Mouse (Mus musculus): ENCODE data around the gene Pigq. TPM values are rescaled to one million over a fixed set of nuclear protein-coding genes. Genes with fewer than 3 reads are reported as not detected.
A peak's percentile ranks its signal among the peaks of the same experiment; 100 is the strongest.

Gene Pigq
- polyA plus RNA-seq, 1 experiment from 2014 or later, result 58.0 TPM

- H3K9me3 ChIP-seq, result no peaks in the 10 kb centered on the region
- no peak overlapping the region for H3K4me2 ChIP-seq (replicated peaks)
- peaks cover 11% of the 10 kb centered on the region for H3K27me3 ChIP-seq
- no peak for ATAC-seq
- H3K4me3 ChIP-seq (replicated peaks), result no peak overlapping the region
- H3K36me3 ChIP-seq, result no peaks in the 10 kb centered on the region
- H3K27ac ChIP-seq, result no peak overlapping the region
- 50% methylated on average over 9 of the region's 9 CpGs for WGBS
- peaks cover 14% of the 10 kb centered on the region for H3K4me1 ChIP-seq (replicated peaks)
- H3K9ac ChIP-seq (replicated peaks), result no peak overlapping the region
Measured at GRCm38 (mm10) chr17:25945517-25946155, 900 bp upstream of the Pigq start.

DNA sequence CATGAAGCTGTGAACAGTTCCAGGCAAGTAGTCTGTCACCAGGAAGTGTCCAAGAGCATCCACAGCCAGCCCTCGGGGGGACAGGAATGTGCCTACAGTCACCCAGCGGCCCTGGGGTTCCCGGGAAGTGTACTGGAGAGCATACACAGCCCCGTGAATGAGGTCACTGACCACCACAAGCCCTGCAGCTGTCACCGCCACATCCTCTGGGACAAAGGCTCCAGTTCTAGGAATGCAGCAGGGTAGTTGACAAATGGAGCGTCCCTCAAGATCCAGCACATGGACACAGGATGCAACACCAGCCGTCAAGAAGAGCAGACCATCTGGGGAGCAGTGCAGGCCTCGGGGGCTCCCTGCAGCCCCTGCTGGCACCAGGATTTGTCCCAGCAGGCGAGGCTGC is 967 bp downstream of the Pigq start:
- Histone ChIP-seq H3K4me3 (replicated peaks) (no peak overlapping the region), H3K9me3 (no peaks in the 10 kb centered on the region), H3K27ac (no peak overlapping the region), H3K4me2 (replicated peaks) (no peak overlapping the region), H3K36me3 (0 out of 2 replicates have a peak, but pooled peaks cover 2% of the 10 kb centered on the region), H3K27me3 (no peaks in the 10 kb centered on the region), H3K9ac (replicated peaks) (no peak overlapping the region), H3K4me1 (replicated peaks) (peaks cover 17% of the 10 kb centered on the region)
- 76% methylated on average over 9 of the region's 9 CpGs for WGBS
- no peak for ATAC-seq

DNA sequence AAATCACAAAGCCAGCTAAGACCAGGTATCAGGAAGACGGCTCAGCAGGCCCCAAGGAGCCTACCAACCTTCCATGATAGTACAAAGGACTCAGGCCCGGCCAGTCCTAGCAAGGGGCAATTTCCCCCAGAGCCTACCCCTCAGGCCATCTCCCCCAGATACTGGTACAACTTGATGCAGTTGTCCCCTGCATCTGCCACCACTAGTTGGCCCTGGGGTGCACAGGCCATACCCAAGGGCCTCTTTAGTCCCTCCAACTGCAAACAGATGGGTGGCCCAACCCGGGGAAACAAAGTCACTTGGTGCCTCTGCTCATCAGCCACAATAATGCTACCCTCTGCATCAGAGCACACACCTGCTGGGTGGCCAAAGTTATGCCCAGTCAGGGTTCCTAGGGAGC is 1.5 kb downstream of the Pigq start:
- Histone ChIP-seq H3K36me3 (0 out of 2 replicates have a peak, but pooled peaks cover 2% of the 10 kb centered on the region), H3K4me3 (replicated peaks) (no peak overlapping the region), H3K27ac (no peak overlapping the region), H3K9me3 (no peaks in the 10 kb centered on the region), H3K9ac (replicated peaks) (no peak overlapping the region), H3K4me1 (replicated peaks) (peaks cover 17% of the 10 kb centered on the region), H3K4me2 (replicated peaks) (no peak overlapping the region), H3K27me3 (no peaks in the 10 kb centered on the region)
- 89% methylated on average over 3 of the region's 3 CpGs for WGBS
- ATAC-seq, result no peak

DNA sequence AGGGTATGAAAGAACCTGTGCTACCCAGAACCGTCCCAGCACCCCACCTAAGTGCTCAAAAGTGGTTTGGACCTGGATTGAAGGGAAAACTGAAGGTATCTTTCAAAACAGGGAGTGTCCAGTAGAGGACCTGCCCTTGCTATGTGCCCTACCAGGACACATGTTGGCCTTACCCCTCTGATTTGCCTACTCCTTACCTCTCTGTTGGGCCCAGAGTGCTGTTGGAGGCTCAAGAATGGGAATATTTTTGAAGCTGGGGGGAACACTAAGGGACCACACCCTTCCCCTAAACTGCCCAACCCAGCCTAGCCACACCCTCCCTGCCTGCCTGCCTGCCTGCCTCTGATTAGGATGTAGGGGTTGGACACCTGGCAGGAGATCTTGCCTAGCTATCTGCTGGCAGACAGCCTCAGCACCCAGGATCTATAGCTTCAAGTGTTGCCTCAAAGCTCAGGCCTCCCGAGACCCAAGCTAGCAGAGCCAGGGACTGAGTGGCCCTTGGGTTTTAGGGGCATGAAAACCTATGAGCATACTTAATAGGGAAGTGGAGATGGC is 2.1 kb downstream of the Pigq start:
- no peak overlapping the region for H3K4me2 ChIP-seq (replicated peaks)
- ATAC-seq, result no peak; the same call in 1 of the 2 replicates
- 89% methylated on average over 2 of the region's 2 CpGs for WGBS
- H3K27ac ChIP-seq, result no peak overlapping the region
- H3K9me3 ChIP-seq, result no peaks in the 10 kb centered on the region
- no peak overlapping the region for H3K9ac ChIP-seq (replicated peaks)
- peaks cover 4% of the 10 kb centered on the region; the same call in 1 of the 2 replicates for H3K36me3 ChIP-seq
- peaks cover 17% of the 10 kb centered on the region for H3K4me1 ChIP-seq (replicated peaks)
- no peak overlapping the region for H3K4me3 ChIP-seq (replicated peaks)
- H3K27me3 ChIP-seq, result no peaks in the 10 kb centered on the region

DNA sequence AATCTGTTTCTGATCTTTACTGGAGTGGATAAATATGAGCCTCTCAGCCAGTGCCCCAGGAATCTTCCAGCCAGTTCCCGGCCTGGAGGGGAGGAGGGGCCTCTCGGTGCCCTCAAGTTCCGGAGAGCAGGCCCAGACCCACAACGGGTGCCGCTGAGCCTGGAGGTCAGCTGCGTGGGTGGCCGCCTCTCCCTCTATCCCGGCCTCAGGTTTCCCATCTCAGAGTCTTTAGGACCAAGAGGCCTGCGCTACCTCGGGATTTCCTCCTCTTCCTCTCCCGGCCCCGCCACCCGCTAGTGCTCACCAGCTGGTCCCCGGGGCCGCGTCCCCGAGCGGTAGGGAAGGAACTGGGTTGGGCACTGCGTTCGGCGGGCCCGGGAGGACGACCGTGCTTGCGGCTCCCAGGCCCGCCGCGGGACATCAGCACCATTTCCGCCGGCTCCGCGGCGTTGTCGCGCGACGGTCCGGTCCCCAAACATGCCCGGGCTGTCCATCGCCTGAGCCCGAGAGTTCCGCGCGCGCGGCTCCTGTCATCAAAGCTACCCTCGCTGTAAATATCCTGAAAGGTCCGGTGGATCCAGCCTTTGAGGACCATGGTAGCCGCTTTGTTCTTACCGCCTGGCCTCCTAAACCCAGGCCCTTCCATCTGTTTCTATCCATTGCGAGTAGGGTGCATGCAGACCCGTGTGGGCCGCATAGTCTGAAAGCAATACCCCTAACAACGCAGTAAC is 3.1 kb downstream of the Pigq start:
- WGBS, result 2% methylated on average over 51 of the region's 54 CpGs
- Histone ChIP-seq H3K9me3 (no peaks in the 10 kb centered on the region), H3K36me3 (peaks cover 14% of the 10 kb centered on the region), H3K4me3 (replicated peaks) (peak overlapping the region; percentile 80), H3K27ac (peak overlapping the region; percentile 84), H3K9ac (replicated peaks) (peak overlapping the region; percentile 95), H3K4me1 (replicated peaks) (peaks cover 17% of the 10 kb centered on the region), H3K4me2 (replicated peaks) (peak overlapping the region; percentile 78), H3K27me3 (no peaks in the 10 kb centered on the region)
- ATAC-seq, result peak; percentile 70

- Histone ChIP-seq H3K27me3 (no peaks in the 10 kb centered on the region), H3K27ac (no peak overlapping the region), H3K9me3 (no peaks in the 10 kb centered on the region), H3K36me3 (peaks cover 79% of the 10 kb centered on the region), H3K9ac (replicated peaks) (0 out of 2 replicates have a peak overlapping the region, but pooled peaks have one; percentile 10), H3K4me3 (replicated peaks) (no peak overlapping the region), H3K4me2 (replicated peaks) (no peak overlapping the region), H3K4me1 (replicated peaks) (no peaks in the 10 kb centered on the region)
- WGBS, result 96% methylated on average over 1 of the region's 1 CpGs
- no peak for ATAC-seq
Measured at GRCm38 (mm10) chr17:25934526-25934925, 10.2 kb downstream of the Pigq start.

- H3K4me2 ChIP-seq (replicated peaks), result no peak overlapping the region
- no peak overlapping the region for H3K4me3 ChIP-seq (replicated peaks)
- no peaks in the 10 kb centered on the region for H3K27me3 ChIP-seq
- 79% methylated on average over 2 of the region's 2 CpGs for WGBS
- peaks cover 6% of the 10 kb centered on the region for H3K4me1 ChIP-seq (replicated peaks)
- H3K27ac ChIP-seq, result no peak overlapping the region
- H3K9me3 ChIP-seq, result no peaks in the 10 kb centered on the region
- ATAC-seq, result no peak
- H3K9ac ChIP-seq (replicated peaks), result no peak overlapping the region
- peaks cover 40% of the 10 kb centered on the region for H3K36me3 ChIP-seq
Measured at GRCm38 (mm10) chr17:25925348-25925747, 19.4 kb downstream of the Pigq start.

DNA sequence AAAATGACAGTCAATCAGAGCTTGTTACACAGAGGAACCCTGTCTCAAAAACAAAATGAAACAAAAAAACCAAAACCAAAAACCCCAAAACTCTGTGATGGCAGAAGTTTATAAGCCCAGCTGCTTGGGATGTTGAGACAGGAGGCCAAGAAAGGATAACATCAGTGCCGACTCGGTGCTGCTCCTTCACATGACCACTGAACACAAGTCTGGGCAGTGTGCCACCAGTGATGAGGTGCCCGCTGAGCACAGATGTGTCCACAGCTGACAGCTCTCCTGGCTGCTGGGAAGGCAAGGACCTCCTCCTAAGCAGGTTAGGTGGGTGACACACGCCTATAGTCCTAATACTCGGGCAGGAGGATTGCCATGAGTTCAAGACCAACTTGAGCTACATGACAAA is 22.6 kb downstream of the Pigq start:
- H3K9me3 ChIP-seq, result no peaks in the 10 kb centered on the region
- no peak for ATAC-seq
- WGBS, result 85% methylated on average over 5 of the region's 5 CpGs

DNA sequence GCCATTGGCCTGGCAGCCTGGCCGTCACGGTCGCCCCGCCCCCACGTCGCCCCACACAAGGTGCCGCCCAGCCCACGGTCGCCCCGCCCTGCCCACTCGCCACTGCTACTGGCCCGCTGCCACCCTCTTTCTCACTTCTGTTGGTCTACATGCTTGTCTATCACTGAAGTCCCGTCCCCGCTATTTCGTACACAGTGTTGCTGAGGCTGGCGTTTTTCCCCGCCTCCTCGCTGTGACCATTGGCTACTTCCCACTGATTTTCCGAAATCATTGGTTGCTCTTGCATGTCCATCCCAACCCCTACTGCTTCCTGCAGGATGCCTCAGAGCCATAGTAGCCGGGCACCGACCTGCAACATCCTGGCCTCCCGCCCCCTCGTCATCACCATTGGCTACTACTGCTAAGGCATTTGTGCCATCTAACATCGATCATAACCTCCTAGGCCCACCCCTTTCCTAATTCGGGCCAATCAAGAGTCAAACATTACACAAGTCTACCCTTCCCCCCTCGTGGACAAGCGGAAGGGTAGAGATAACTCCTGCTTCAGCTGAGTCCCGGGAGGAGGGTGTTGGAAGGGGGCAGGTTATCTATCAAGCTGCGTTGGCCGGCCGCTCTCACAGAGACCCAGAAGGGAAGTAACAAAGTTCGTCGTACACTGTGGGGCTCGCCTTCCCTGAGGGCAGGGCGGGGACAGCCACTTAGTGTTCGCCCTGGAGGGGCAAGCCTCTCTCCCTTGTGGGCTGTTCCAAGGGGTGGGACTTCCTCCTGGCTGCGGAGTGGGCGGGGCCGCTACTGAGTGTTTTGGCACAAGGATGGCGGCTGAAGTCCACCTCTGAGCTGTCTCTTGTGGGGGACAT is 24.7 kb downstream of the Pigq start:
- peak; percentile 99 for ATAC-seq
- WGBS, result under 1% methylated on average over 40 of the region's 40 CpGs
- Histone ChIP-seq H3K27ac (peak overlapping the region; percentile 92), H3K9ac (replicated peaks) (peak overlapping the region; percentile 69), H3K4me3 (replicated peaks) (peak overlapping the region; percentile 91), H3K27me3 (no peaks in the 10 kb centered on the region), H3K9me3 (no peaks in the 10 kb centered on the region), H3K4me1 (replicated peaks) (peaks cover 30% of the 10 kb centered on the region), H3K36me3 (no peaks in the 10 kb centered on the region), H3K4me2 (replicated peaks) (peak overlapping the region; percentile 76)

More for the DNA sequence above, 22.6 kb downstream of the Pigq start:
- H3K27ac ChIP-seq, result no peak overlapping the region
- peaks cover 14% of the 10 kb centered on the region for H3K36me3 ChIP-seq
- H3K4me2 ChIP-seq (replicated peaks), result no peak overlapping the region
- no peaks in the 10 kb centered on the region for H3K27me3 ChIP-seq
- H3K4me1 ChIP-seq (replicated peaks), result peaks cover 25% of the 10 kb centered on the region
- H3K9ac ChIP-seq (replicated peaks), result no peak overlapping the region
- no peak overlapping the region for H3K4me3 ChIP-seq (replicated peaks)

- Histone ChIP-seq H3K9me3 (no peaks in the 10 kb centered on the region), H3K9ac (replicated peaks) (peak within 1 kb of the TSS; percentile 89), H3K36me3 (0 out of 2 replicates have a peak, but pooled peaks cover 6% of the 10 kb centered on the region), H3K27ac (peak within 1 kb of the TSS; percentile 92), H3K4me3 (replicated peaks) (peak within 1 kb of the TSS; percentile 91), H3K27me3 (no peaks in the 10 kb centered on the region), H3K4me2 (replicated peaks) (peak within 1 kb of the TSS; percentile 79), H3K4me1 (replicated peaks) (peaks cover 34% of the 10 kb centered on the region)
- ATAC-seq, result peak; percentile 7
- under 1% methylated on average over 75 of the region's 78 CpGs for WGBS
Measured at GRCm38 (mm10) chr17:25919144-25919785, 25.5 kb downstream of the Pigq start, which contains the start of gene Rab40c. Gene Rab40c (minus strand): TSS chr17:25919727.

GRCm38 (mm10) chr17:25918037-25918750 is 26.5 kb downstream of the Pigq start:
- H3K27ac ChIP-seq, result no peak overlapping the region
- no peaks in the 10 kb centered on the region for H3K27me3 ChIP-seq
- H3K36me3 ChIP-seq, result 0 out of 2 replicates have a peak, but pooled peaks cover 6% of the 10 kb centered on the region
- no peaks in the 10 kb centered on the region for H3K9me3 ChIP-seq
- no peak for ATAC-seq
- peak overlapping the region; percentile 91 for H3K4me3 ChIP-seq (replicated peaks)
- WGBS, result 86% methylated on average over 9 of the region's 9 CpGs
- H3K4me1 ChIP-seq (replicated peaks), result peaks cover 38% of the 10 kb centered on the region
- H3K4me2 ChIP-seq (replicated peaks), result peak overlapping the region; percentile 79
- H3K9ac ChIP-seq (replicated peaks), result peak overlapping the region; percentile 89
